Mouse (Mus musculus) neural tube, postnatal 0 days (tissue): ENCODE data around the gene Tmem235. TPM values are rescaled to one million over a fixed set of nuclear protein-coding genes. Genes with fewer than 3 reads are reported as not detected.

Source experiments
- polyA plus RNA-seq: library from polyadenylated mRNA; unstranded; fragments of >200 nt; fragmentation: Nextera tagmentation; extraction: Ambion mirVana; gene quantifications from 2 replicates; pipeline ENCODE4 v1.2.1, GENCODE M21; 2015

The Tmem235 gene
- 0.15 and 0.20 TPM in 2 replicates for polyA plus RNA-seq

DNA sequence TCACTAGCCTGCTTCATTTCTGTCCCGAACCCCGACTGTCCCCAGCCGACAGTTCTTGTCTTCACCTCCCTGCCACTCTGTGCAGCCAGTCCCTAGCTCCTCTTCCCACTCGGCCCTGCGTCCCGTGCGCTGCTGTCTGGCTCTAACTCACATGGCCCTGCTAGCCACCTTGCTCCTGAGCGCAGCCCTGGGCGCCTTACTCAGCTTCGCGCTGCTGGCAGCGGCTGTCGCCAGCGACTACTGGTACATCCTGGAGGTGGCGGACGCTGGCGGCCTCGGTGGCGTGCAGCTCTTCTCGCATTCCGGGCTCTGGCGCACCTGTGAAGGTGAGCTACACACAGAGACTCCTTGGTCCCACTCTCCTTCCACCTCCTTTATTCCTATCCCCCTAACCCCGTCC, at the start of gene Tmem235:
TSS of gene Tmem235 (plus strand) at position 152 of the 400 bp plus-strand sequence.

DNA sequence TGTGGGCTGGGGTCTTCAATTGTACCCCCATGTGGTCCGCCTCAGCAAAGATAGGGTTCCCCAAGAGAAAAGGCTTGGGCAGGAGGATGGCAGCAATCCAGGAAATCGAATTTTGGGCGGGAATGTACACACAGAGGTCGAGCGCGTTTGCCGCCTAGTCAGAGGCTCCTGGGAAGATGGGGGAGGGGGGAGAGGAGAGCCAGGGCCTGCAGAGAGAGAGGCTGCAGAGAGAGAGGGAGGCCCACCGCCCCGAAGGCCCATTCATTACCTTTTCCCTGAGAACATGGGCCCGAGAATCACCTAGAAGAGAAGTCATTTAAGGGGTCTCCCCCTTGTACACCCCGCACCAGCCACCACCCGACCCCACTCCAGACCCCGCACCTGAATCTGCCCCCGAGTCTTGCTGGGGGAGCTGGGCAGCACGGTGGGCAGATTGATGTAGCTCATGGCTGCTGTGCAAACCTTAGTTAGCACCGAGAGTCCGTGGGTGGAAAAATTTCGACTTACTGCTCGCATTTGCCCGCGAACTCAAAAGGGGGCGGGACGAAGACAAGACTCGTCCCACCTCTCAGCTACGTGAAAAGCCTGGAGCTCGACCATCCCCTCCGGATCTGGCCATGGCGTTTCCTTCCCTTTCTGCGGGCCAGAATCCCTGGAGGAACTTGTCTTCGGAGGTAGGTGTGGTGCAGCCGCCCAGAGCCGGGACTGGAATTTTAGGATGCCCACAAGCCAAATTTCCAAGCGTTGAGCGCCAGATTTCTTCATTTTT, 35.0 kb upstream of the Tmem235 start, which contains the start of the genes Afmid and Tk1:
TSS of gene Afmid (plus strand) at position 592 of the 769 bp plus-strand sequence.
TSS of gene Tk1 (minus strand) at position 760 of the 769 bp plus-strand sequence.

GRCm38 (mm10) chr11:117848985-117849671, 11.4 kb upstream of the Tmem235 start, which contains the start of gene Birc5:
Birc5 (plus strand) TSS chr11:117849251.

DNA sequence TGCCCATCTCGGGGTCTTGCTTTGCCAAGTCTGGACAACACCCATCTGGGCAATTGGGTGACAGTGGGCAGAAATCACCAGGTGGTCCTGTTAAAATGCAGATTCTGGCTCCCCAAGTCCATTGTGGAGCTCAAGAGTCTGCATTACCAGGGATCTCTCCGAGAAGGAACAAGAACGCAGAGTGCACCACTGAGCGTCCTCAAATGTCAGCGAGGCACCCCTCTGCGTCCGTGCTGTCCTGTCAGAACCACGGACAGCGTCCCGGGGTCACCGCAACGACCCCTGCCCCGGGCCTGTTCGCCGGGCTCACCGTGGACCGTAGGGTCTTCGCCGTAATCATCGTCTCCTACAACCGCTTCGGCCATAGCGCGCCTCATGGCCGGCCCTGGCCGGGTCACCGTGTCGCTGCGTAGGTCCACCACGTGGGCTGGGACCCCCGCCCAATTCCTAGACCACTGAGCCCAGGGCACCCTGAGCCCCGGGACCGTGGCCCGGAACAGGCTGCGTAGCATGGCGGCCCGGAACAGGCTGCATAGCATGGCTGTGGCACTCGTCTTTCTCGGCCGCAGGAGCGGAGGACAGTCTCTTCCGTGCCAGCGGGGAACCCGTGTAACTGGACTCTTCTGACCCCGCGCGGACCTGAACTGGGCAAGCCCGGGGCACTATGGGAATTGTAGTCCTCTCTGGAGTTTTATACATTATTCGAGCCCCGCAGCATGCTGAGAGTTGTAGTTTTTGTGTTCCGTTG, 12.5 kb downstream of the Tmem235 start, which contains the start of gene Tha1:
TSS of gene Tha1 (minus strand) at position 621 of the 748 bp plus-strand sequence.

Other genes starting within 250 kb of the Tmem235 start
- 21.2 and 21.9 TPM in 2 replicates for gene Tnrc6c, start 206.5 kb upstream of the Tmem235 start, polyA plus RNA-seq
- gene Tmc8, start 78.7 kb upstream of the Tmem235 start, polyA plus RNA-seq: 0.50 and 0.93 TPM in 2 replicates
- gene Tmc6, start 78.6 kb upstream of the Tmem235 start, polyA plus RNA-seq: 4.0 and 5.3 TPM in 2 replicates
- gene 6030468B19Rik, start 63.1 kb upstream of the Tmem235 start, polyA plus RNA-seq: not detected in 2 replicates
- 1.5 and 2.5 TPM in 2 replicates for gene Gm20708, start 51.1 kb upstream of the Tmem235 start, polyA plus RNA-seq
- gene Syngr2, start 51.1 kb upstream of the Tmem235 start, polyA plus RNA-seq: 21.2 and 22.2 TPM in 2 replicates
- gene Afmid, start 34.8 kb upstream of the Tmem235 start, polyA plus RNA-seq: 7.0 and 8.4 TPM in 2 replicates
- gene Tk1, start 34.7 kb upstream of the Tmem235 start, polyA plus RNA-seq: 6.9 and 12.0 TPM in 2 replicates
- 18.7 and 20.4 TPM in 2 replicates for gene Birc5, start 11.5 kb upstream of the Tmem235 start, polyA plus RNA-seq
- 4.4 and 5.4 TPM in 2 replicates for gene Tha1, start 12.7 kb downstream of the Tmem235 start, polyA plus RNA-seq
- gene Socs3, start 109.3 kb downstream of the Tmem235 start, polyA plus RNA-seq: 4.5 TPM in 2 replicates
- 57.9 and 67.0 TPM in 2 replicates for gene Pgs1, start 125.5 kb downstream of the Tmem235 start, polyA plus RNA-seq